Mouse (Mus musculus): Measurements from ENCODE around the gene Kcnn3.

The Kcnn3 gene

GRCm38 (mm10) chr3:89520618-89521502, 896 bp downstream of the Kcnn3 start:
- DNase-seq (ENCODE audit: low spot score) = no peak

GRCm38 (mm10) chr3:89521503-89521854, 1.5 kb downstream of the Kcnn3 start:
- DNase-seq (ENCODE audit: low spot score) = no peak

- no peak for DNase-seq (ENCODE audit: low spot score)
Measured at GRCm38 (mm10) chr3:89522450-89523128, 2.6 kb downstream of the Kcnn3 start.

- DNase-seq (ENCODE audit: low spot score) = no peak
Measured at GRCm38 (mm10) chr3:89526298-89527090, 6.5 kb downstream of the Kcnn3 start.

- no peak for DNase-seq (ENCODE audit: low spot score)
Measured at GRCm38 (mm10) chr3:89529796-89530195, 9.8 kb downstream of the Kcnn3 start.

- DNase-seq (ENCODE audit: low spot score) = no peak
Measured at GRCm38 (mm10) chr3:89534566-89535097, 14.7 kb downstream of the Kcnn3 start.

- DNase-seq (ENCODE audit: low spot score) = no peak
Measured at GRCm38 (mm10) chr3:89535147-89535546, 15.2 kb downstream of the Kcnn3 start.

- DNase-seq (ENCODE audit: low spot score) = no peak
Measured at GRCm38 (mm10) chr3:89539036-89539739, 19.2 kb downstream of the Kcnn3 start.

GRCm38 (mm10) chr3:89539740-89540370, 19.9 kb downstream of the Kcnn3 start:
- peak; percentile 50 for DNase-seq (ENCODE audit: low spot score)

GRCm38 (mm10) chr3:89540371-89540743, 20.4 kb downstream of the Kcnn3 start:
- DNase-seq (ENCODE audit: low spot score) = no peak

GRCm38 (mm10) chr3:89546951-89547350, 27.0 kb downstream of the Kcnn3 start:
- DNase-seq (ENCODE audit: low spot score) = no peak

- no peak for DNase-seq (ENCODE audit: low spot score)
Measured at GRCm38 (mm10) chr3:89548805-89549204, 28.8 kb downstream of the Kcnn3 start.

GRCm38 (mm10) chr3:89549488-89549887, 29.5 kb downstream of the Kcnn3 start:
- DNase-seq (ENCODE audit: low spot score) = no peak

- DNase-seq (ENCODE audit: low spot score) = no peak
Measured at GRCm38 (mm10) chr3:89551880-89552279, 31.9 kb downstream of the Kcnn3 start.

GRCm38 (mm10) chr3:89553432-89553831, 33.5 kb downstream of the Kcnn3 start:
- no peak for DNase-seq (ENCODE audit: low spot score)

- no peak for DNase-seq (ENCODE audit: low spot score)
Measured at GRCm38 (mm10) chr3:89553946-89554345, 34.0 kb downstream of the Kcnn3 start.

- no peak for DNase-seq (ENCODE audit: low spot score)
Measured at GRCm38 (mm10) chr3:89554587-89554986, 34.6 kb downstream of the Kcnn3 start.

- no peak for DNase-seq (ENCODE audit: low spot score)
Measured at GRCm38 (mm10) chr3:89557811-89558210, 37.8 kb downstream of the Kcnn3 start.

GRCm38 (mm10) chr3:89558972-89559910, 39.3 kb downstream of the Kcnn3 start:
- DNase-seq (ENCODE audit: low spot score) = no peak

GRCm38 (mm10) chr3:89561386-89561785, 41.4 kb downstream of the Kcnn3 start:
- no peak for DNase-seq (ENCODE audit: low spot score)
